Mouse (Mus musculus) liver, adult (tissue): ENCODE measurements around the gene 2610528A11Rik.

Experiments
- GATA4 ChIP-seq: IDR thresholded peaks from 2 replicates; pipeline ENCODE4 v1.6.1; 2014; ENCODE audit warnings: mild to moderate bottlenecking, low read length; ENCODE audit not compliant: insufficient replicate concordance

2610528A11Rik gene

DNA sequence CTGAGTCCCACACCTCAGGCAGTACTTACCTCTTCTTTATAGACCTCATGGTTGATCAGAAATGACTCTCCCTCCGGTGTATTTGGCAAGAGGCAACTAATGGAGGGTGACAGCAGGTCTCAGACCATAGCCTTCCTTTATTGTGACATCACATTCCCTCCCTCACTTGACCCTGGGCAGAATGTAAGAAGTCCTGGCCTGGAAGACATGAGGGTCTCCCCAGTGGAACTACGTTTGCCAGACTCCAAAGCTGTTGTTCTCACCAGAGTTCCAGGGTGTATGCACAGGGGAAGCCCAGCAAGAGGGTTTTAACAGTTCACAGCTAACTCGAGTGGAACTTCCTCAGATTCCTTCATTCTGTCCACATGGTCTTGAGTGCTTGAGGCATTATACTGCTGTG is at the start of gene 2610528A11Rik:
Gene 2610528A11Rik (minus strand): TSS at position 101 of the 400 bp plus-strand sequence.
- TF ChIP-seq GATA4: no peak

DNA sequence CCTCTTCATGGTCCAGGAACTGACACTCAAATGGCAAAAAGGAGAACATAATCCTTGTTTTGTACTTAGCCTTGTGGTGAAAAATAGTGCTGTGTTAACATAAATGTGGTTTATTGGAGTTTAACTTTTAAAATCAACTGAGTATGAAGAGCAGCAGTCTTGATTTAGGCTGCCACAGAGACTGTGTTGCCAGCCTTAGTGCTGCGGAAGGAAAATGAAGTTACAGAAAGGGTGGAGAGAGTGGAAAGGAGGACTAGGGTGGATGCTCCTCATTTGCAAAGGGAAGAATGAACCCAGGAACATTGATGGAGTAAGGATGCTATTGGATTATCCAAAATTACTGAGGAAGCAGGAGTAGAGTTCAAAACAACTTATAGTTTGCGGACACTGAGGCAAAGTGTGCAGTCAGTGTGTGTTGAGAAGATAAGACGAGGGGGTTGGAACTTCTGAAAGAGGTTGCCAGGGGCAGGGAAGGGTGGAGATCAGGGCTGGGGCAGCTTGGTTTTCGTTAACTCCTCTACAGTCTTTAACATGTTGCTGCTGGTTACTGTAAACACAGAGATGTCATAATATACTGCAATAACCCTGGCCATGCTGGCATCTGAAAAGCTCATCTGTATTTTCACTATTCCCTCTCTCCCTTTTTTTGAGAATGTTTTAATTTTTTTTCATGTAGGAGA is 49.6 kb upstream of the 2610528A11Rik start:
- TF ChIP-seq GATA4: no peak

DNA sequence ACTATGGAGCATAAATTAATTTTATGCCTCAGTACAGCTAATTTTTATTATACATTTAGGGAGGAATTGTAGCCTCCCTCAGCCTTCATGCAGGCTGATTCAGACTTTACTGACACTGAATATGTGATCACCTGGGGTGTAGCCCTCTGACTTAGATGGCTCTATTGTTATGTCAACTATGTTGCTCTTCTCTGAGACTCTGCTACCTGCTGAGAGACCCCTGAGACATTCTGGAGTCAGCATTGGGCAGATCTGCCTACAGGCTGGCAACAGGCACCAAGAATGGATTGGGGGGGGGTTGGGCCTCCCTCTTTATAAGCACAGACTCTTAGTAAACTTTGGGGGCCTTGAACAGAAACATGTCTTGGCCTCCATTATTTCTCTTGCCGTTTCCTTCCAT is 40.6 kb upstream of the 2610528A11Rik start:
- TF ChIP-seq GATA4: no peak

DNA sequence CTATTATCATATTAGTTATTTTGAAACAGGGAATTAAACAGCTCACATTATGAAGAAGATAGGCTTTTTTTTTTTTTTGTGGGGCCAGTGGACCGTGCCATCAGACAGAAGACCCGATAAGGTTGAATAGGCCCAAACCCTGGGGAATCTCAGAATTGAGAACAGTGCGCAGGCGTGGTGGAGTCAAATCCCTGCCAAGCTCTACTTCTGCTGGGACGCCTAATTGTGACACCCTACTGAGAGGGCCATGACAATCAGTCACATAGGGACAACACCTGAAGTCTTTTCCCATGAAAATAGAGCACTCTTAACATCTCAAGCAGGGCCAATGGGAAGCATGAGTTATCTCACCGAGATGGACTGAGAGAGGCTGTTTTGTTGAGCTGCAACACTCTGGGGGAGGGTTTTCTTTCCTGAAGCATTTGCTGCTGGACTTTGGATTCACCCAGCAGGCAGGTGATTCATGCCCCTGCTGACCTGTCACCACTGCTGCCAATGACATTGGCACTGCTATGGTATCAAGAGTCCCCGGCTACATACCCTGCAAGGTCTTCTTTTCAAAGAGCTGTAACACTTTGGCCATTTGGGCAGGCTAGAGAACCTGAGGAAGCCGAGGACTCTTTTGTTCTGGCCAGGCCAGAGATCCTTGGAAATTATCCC is 25.4 kb upstream of the 2610528A11Rik start:
- TF ChIP-seq GATA4: no peak

DNA sequence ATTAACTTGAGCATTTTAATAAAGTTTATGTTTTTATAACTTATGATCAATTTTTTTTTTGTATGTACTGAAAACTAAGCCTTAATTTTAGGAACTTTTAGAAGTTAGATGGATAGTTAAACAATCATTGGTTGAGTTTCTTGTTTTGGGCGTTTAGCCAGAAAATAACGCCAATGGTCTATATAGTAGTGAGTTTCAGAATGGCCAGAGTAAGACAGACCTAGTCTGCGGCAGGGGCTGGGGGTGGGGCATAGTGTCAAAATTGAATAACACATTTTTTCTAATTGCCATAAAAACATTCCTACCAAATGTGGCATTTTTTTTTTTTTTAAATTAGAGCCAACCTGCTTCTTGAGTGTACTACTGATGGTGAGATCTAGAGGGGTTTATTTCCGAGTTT is 22.3 kb upstream of the 2610528A11Rik start:
- TF ChIP-seq GATA4: no peak

DNA sequence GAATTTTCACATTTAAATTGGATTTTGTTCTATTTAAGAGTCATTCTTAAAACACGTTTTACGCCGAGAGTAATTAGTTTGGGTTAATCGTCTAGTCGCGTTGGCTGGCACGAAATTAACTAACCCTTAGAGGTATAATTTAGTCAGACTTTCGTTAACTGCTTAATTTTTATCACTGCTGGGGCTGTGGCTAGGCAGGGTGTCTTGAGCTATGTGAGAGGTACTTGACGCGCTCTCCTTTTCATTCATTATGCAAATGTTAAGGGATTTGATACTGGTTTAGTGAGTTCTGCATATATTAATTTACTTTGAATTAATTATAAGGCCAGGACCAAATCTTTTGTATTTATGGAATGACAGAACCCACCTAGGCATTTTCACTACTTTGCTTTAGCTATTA is 21.8 kb upstream of the 2610528A11Rik start:
- TF ChIP-seq GATA4: no peak

DNA sequence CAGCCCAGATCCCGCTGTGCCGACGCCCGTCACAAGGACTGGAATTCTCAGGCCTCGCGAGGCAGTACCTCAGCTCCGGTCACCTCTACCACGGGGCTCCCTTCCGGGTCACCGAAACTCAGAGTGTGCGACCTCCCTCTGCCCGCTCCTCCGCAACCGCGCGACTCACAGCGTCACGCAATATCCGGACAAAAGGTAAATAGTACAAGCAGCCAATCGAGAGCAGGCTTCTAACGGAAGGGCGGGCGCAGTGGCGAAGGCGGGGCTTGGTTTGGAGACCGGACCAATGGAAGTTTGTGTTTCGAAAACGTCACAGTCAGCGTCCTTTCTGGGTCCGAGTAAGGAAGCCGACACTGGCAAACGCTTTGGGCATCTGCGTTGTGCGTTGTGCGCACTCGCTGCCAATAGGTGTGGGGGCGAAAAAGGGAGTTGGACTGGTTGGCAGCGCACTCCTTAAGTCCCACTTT is 21.3 kb upstream of the 2610528A11Rik start, which contains the start of gene Ghitm:
Gene Ghitm (minus strand): TSS at position 146 of the 467 bp plus-strand sequence.
- peak; percentile 24; the same call in 1 of the 2 replicates for TF ChIP-seq GATA4

DNA sequence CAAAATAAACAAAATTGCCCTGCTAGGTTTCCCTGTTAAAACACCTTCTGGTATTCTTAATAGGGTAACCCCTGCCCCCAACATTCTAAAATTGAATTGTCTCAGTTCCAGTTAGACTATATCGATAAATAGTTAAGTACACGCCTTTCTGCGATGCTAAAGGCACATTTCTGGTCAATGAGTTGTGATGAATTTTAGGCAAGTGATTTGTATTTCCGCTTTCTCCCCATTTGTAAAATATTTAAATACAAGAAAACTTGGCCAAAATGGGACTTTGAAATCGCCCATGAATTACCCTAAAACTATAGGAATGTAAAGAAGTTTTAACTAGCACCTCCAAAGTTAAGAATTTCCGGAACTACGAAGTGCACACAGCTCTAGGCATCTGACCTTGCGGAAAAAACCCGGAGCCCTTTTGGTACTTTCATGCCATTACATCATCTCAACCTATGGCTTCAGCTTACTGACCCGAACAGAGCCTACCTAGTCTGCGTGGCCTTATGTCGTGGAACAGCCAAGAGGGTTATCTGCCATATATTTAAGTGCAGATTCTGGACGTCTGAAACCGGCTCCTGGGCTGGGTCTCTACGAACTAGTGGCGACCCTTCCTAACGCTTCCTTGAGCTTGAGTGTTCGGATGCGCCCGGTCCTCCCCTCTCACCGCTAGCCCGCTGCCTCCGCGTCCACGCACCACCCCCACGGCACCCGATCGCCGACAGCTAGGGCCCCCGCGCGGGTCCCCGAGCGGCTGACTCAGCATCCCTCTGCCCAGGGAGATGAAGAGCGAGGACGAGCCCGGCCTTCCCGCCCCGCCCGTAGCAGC is 20.7 kb upstream of the 2610528A11Rik start:
- no peak for TF ChIP-seq GATA4

DNA sequence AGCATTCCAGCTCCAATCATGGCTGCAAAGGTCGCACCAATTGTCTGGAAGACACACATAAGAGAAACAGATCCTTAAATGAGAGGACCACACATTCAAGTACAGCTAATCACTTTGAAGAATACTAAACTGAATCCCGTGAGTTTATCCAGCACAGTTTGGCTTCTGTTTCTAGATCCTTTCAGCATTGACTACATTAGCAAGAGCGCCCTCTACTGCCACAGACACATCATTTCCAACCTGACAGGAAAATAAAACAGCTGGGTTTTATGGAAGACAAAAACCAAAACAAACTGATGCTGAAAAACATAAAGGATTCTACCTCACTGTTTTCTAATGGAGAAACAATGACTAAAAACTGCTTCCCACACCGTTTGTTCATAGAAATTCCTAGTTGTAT is 13.8 kb upstream of the 2610528A11Rik start:
- TF ChIP-seq GATA4: no peak

DNA sequence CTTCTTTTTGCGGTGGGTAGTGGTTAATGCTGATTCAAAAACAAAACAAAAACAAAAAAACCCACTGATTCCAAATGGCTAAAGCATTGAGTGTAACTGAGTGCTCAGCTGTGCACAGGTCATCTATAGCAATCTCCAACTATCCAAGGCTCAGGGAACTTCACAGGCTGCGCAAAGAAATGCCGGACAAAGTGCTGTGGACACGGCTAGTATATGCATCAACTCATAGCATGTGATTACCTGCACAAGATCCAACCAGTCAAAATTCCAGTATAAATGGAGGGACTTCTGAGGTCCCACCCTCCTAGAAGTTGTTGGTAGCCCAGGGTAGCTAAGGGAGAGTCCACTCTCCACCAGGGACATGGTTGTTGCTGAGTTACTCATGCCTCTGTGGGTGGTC is 5.4 kb upstream of the 2610528A11Rik start:
- TF ChIP-seq GATA4: no peak

DNA sequence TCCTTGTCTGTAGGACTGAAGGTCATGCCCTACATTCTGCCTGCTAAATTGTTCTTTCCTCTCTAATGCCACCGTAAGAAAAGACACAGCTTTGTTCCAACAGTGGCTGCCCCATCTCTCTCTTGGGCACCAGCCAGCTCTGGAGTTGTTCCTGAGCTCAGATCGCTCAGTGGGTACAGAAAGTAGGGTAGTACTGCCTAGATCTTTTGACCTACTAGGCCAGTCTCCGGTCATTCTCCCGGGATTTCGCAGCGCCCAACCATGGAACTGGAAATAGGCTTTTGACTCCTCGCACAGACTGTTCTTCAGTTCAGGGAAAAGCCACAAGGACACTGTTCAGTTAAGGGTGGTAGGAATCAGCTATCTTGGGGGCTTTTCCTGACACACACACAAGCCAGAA is 891 bp downstream of the 2610528A11Rik start:
- TF ChIP-seq GATA4: no peak

DNA sequence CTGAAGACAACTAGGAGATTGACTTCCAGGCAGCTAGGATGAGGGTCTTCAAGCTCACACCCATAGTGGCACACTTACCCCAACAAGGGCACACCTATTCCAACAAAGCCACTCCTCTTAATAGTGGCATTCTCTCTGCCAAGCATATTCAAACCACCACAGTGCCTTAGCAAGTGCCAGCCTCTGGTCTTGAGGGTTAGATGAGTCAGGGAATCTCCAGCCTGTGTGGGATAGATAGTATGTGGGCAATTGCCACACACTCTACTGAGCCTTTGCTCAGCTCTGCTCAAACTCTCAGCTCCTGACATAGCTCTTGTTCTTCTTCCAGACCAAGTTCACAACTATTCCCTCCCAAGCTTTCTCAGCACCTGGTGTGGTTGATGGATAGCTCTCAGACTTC is 2.5 kb downstream of the 2610528A11Rik start:
- no peak for TF ChIP-seq GATA4

DNA sequence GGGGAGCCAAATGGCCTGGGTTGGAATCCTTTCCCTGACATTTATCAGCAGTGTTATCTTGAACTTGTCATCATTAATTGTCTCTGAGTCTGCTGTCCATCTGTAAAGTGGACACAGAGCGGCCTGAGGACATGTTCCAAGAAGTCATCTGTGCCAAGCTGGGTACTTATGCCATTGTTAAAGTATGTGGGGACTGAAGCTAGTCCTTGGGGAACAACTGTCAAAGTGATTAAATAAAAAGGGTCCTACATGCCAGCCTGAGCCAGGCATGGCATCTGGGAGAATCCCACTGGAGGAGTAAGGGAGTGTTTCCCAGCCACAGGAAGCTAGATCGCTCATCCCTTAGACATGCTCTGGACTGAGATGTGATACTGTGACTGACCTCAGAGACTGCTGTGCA is 3.4 kb downstream of the 2610528A11Rik start:
- TF ChIP-seq GATA4: no peak

DNA sequence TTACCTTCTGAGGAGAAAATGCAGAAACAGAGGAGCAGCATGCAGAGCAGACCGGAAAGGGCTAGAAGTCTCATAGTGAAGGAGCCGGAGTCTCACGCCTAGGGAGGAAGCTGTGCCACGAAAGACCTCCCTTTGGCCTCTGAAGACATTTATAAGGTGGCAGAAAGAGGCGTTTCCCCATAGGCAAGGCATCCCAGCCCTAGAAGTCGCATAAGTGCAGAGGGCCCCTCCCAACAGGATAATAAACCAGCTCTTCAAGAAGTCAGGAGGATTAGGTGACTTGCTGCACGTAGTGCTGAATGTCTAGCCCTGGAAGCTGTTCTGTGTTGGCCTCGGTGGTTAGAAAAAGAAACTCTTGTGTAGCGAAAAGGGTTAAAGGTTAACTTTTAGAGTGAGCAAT is 3.8 kb downstream of the 2610528A11Rik start:
- no peak for TF ChIP-seq GATA4

DNA sequence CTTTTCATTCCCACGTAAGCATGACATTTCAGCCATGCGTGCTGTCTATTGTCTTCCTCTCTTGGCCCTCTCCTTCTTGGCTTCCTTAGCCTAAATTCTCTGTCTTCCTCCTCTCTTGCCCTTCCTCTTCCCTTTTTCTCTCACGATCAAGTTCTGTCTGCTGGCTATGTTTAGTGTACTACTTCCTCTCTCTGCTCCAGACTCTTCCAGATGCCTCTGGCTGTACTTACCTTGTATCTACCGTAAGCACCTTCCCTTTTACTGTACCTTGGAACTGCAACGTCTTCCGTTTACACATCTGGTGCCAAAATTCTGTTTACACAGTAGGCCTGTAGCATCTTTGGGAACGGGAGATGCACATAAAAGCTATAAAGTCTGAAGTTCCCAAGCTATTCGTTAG is 4.4 kb downstream of the 2610528A11Rik start:
- no peak for TF ChIP-seq GATA4

DNA sequence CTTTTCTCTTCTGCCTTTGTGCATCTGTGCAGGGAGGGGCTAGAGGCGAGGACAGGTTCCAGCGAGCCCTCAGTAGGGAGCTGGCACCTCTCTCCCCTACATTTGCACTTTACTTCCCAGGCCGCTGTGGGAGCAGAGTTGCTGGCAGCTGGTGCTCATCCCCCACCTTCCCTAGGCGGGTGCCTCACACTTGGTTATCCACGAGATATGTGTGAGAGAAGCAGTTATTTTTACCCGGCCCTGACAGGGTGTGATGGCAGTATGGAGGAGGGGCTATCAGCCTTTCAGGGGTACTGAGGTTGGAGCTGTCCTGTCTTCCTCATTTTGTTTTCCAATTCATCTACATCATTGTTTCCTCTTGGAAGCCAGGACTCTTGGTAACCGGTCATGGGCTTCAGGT is 8.0 kb downstream of the 2610528A11Rik start:
- TF ChIP-seq GATA4: no peak
